Mouse (Mus musculus) brain, embryonic 18.5 days (tissue): ENCODE measurements at regions not wholly inside any gene's neighbourhood (a gene's known extent, or its start where the extent isn't known, plus 50 kb on each side); places are given as distances from the start of the nearest gene placed in this dataset.
"Not testable (repeated sequence)": the region's sequence is repeated elsewhere in the genome, so short reads cannot be mapped to it uniquely, and the experiment has no call there.

Source experiments
- DNase-seq: peaks from one replicate; pipeline ENCODE4 v3.0.0-alpha.2; 2012; ENCODE audit warnings: low read depth, low spot score

DNA sequence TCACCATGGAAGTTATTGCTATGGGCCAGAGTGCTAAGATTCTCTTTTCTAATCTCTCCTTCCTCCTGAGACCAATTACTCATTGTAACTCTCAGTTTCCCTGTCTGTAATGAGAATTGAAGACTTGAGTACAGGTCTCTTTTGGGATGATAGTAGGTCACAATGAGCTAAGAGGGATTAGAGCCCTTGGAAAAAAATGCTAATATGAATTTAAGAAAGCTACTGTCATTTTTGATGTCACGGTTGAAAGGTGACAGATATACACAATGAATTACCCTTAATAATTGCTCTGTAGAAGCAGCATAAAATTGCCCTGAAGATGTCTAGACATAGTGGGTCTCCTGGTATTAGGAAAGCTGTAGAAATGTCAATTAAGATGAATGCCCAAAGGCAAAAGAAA is 178.2 kb downstream of the Kcna4 start:
- no peak for DNase-seq

GRCm38 (mm10) chr2:107503646-107504379 is 213.4 kb downstream of the Kcna4 start:
- DNase-seq: no peak

DNA sequence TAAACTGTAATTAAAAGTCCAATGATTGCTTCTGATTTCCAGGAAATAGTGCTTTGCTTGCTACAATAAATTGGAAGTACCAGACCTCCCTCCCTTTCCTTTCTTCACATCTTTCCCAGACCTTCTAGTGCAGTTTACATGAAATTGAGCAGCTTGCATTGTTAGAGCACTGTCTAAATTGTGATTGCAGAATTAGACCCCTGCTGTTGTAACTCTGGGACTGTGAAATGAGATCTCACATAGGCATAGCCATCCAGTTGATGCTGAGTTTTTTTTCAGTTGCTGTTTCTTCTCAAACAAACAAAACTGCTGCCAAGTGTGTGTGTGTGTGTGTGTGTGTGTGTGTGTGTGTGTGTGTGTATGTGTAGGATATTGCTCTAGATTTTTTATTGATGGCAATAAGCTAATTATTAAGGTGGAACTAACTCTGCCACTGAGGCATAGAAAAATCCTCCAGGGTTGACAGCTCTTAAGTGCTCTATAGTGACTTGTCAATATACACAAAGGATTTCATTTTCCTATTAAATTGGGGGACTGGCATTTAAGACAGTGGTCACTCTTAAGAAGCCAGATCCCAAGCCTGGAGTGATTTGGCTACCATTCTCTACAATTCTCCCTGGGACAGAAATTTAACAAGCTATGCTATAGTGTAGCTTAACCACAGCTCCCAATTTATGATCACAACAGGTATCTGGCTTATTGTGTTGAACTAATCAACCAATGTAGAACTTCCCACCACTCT is 217.2 kb downstream of the Kcna4 start:
- no peak for DNase-seq

DNA sequence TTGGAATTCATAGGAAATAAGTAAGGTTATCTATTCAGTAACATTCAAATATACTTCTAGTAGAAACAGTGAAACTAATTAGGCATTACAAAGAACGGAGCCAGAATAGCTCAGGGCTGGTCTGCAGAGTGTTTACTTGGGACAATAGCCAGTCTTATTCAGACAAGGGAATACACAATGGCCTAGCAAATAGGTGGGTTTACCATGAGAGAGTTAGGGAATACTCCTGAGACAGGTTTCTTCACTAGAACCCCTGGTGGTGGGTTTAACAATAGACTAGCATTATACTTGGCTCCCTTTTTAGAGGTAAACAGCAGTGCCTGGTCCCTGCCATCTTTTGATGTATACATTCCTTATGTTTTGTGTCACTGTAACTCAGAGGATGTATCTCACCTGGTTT is 225.0 kb downstream of the Kcna4 start:
- not testable (repeated sequence) for DNase-seq

DNA sequence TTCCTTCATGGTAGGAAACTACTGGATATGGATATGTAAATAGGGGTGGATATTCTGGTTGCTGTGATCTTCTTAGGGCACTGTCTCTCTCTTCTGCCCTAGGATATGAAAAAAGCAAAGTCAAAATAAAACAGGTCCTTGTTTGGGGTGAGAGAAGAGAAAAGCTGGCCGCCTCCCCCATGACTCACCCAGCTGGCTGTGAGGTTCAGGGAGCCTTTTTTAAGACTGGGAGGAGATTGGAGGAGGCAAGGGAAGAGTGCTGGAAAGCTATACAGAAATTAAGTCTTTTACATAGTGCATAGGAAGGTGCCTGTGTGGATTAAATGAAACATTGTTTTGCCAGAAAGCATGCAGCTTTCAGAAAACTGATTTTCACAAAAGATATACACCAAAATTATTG is 227.7 kb downstream of the Kcna4 start:
- no peak for DNase-seq

DNA sequence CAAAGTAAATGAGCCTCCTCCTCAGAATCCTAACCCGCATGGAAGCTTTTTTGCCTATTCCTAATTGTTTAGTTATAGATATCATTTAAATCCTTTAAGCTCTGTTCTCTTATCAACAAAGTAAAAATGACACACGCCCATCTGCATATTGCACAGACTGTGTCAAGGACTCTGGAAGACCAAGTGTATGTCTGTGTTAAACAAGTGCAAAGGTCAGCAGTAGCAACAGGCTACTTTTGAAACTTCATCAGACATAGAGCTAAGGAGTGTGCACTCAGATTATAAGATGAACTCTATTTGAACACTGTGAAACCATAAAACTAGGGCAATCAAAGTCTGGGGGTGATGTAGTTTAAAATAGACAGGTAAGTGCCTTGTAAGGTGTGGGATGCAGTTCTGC is 228.3 kb downstream of the Kcna4 start:
- no peak for DNase-seq

GRCm38 (mm10) chr2:107519326-107519725 is 228.9 kb downstream of the Kcna4 start:
- no peak for DNase-seq

DNA sequence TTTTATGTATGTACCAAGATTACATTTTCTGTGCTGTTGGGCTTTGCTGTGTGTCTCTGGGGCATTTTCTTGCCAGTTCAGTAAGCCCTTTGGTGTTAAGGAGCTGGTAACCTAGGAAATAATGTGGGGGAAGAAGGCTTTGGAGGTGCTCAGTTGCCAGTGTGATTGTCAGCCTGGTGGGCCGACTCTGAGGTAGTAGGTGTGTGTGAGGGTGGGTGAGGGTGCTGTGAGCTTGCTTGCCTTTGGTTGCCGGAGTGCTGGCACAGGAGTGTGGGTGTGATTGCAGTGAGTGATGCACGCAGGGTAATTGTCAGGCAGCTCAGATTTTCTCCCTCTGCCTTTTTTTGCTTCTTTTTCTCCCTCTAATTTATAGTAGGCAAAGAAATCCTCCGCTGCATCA is 229.3 kb downstream of the Kcna4 start:
- DNase-seq: no peak

DNA sequence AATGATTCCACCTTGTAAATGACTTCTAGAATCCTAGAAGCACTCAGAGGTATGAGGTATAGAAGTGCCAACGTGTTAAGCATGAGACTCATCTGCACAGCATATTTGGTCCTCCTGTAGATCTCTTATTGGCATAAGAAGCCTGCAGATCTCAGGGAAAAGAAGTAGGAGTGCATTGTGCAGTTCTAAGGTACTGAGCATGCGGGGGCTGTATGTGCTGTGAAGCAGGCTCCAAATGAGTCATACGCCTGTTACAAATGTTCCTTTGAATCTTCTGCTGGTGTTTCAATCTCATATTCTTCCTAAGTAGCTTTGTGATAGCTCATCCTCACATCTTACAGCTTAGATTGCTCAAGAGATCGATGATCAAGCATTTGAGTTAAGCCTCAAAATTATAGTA is 252.7 kb downstream of the Kcna4 start:
- DNase-seq: no peak

DNA sequence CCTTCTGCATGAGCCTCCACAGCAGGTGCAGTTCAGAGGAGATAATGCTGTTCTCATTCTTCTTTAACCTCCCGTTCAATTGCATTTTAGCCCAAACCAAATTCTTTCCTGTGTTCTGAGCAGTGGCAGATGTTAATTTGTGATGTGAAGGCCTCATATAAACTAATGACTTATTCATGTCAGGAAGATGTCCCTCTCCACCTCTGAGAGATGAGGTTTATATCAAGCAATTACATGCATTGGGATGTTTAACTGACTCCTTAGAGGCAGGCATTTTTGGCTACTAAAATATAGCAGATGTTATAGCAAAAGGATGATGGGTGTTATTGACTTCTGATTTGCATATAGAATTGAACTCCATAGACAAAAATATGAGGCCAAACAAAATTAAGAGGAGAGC is 262.1 kb downstream of the Kcna4 start:
- DNase-seq: no peak

DNA sequence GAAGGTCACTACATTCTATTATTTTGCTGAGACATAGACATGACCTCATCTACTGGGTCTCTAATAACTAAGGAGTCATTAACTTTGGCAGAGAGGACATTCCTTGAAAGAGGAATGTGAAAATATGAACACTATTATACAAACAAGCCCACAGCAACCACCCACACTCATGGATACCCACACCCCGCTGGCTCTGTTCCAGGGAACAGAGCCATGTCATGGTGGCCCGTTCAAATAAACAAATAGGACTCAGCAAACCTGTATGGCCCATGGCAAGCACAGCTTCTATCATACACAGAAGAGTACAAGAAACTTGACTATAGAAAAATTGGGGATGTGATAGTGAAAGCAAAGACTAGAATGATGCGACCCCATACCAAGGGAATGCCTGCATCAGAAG is 265.8 kb downstream of the Kcna4 start:
- DNase-seq: no peak

- DNase-seq: no peak
Measured at GRCm38 (mm10) chr2:107569618-107570017, 279.2 kb downstream of the Kcna4 start.

GRCm38 (mm10) chr2:107609872-107610559 is 319.6 kb downstream of the Kcna4 start:
- no peak for DNase-seq

DNA sequence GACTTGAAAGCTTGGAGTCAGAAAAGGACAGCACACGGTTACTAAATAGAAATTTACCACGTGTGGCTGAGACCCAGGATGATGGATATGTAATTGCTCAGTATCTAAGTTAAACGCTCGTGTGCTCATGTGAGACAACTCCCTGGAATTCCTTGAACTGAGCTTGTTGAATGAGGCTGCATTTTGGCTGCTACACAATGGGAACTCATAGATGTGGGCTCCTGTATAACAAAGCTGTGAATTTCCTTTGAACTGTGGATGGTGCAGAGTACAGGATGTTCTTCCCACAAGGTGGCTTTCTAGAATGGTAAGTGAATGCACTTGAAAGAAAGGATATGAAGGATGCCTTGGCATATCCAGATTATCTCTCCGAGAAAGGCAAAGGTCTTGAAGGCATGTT is 321.4 kb downstream of the Kcna4 start:
- no peak for DNase-seq

- no peak for DNase-seq
Measured at GRCm38 (mm10) chr2:107612221-107612620, 321.8 kb downstream of the Kcna4 start.

DNA sequence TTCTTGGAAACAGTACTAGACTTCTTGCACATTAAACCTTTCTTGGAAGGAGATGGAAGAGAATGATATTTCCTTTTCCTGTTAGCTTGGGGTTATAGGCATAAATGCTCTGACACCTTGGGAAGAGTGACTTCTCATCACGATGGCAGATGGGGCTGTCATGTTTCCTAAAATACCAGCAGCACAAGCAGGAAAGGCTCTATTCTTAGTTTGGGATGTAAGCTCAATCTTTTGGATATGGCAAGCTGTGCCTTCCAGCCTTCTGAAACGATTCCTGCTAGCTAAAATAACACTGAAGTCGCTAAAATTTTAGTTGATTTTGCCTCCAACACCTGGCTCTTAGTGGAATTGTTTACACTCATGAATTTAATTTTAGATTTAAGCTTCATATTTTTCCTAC is 324.3 kb downstream of the Kcna4 start:
- peak; percentile 37 for DNase-seq

GRCm38 (mm10) chr2:107627458-107627857 is 337.0 kb downstream of the Kcna4 start:
- no peak for DNase-seq

DNA sequence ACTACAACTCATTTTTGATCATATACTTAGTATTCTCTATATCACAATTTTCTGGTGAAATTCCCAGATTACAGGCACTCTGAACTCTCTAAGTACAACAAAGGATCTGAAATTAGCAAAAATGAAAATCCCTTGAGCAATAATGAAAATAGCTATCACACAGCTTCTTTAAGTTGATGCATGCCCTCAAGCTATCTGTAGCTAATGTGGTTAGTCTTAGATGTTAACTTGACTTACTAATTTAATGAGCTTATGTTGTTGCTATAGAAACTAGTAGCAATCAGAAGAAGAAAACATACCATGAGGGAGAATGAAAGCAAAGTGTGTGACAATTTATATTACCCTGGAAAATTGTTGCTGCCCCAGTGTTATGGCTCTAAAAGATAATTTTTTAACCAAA is 368.7 kb downstream of the Kcna4 start:
- DNase-seq: no peak
